Mouse (Mus musculus) liver, postnatal 0 days (tissue): ENCODE measurements at regions not wholly inside any gene's neighbourhood (a gene's known extent, or its start where the extent isn't known, plus 50 kb on each side); places are given as distances from the start of the nearest gene placed in this dataset.

Experiments
- CTCF ChIP-seq: sonication (generic); IDR thresholded peaks from 2 replicates; pipeline ENCODE4 v1.5.1; 2016; ENCODE audit warnings: antibody characterized with exemption, low read depth
- EP300 ChIP-seq: IDR thresholded peaks from 2 replicates; pipeline ENCODE4 v1.6.1; 2016; ENCODE audit warnings: antibody characterized with exemption, low read depth, mild to moderate bottlenecking

DNA sequence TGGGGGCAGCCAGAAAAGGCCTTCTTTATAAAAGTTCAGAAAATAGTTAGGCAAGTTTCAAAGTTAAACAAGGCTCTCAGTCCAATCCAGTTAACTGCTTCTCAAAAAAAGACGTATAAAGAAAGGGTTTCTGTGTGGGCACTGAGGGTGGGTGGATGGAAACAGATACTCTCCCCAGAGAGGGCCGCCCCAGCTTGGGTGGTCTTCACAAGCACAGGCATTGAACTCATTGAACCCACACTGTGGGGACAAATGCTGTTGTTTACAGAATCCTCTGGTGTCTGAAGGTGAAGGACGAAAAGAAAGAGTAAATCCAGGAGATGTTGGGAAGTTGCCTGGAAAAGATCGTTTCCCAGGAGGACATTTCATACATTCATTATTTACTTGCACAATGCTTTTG, 253.9 kb downstream of the Trib2 start:
- TF ChIP-seq EP300 (no peak), CTCF (no peak)
